Mouse (Mus musculus): Measurements from ENCODE around the gene Ccdc71.

Ccdc71 gene

DNA sequence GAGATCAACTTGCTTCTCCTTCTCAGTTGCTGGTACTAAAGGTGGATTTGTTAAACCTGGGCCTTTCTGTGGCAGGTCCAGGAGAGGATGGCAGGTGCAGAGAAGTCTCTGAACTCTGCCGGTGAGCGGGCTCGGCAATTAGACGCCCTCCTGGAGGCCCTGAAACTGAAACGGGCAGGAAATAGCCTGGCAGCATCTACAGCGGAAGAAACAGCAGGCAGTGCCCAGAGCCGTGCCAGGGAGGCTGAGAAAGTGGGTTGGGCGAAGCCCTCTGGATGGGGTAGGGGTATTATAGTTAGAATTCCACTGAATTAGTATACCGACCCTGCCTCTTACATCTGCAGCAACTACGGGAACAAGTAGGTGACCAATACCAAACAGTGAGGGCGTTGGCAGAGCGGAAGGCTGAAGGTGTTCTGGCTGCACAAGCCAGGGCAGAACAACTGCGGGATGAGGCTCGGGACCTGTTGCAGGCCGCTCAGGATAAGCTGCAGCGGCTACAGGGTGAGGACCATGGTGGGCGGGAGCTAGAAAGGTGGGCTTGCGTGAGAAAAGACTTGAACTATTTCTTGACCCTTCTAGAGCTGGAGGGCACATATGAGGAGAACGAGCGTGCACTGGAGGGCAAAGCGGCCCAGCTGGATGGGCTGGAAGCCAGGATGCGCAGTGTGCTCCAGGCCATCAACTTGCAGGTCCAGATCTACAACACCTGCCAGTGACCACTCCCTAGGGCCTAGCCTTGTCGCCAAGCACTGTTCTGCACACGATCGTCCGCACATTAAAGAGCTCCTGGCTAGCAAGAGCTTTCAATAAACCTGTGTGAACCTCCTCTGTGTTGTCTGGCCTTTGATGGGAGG lies 29.6 kb downstream of the Ccdc71 start:
- peak in 1 of 2 experiments; percentile 36 for DNase-seq (ENCODE audit: low spot score in 2 of 2)

DNA sequence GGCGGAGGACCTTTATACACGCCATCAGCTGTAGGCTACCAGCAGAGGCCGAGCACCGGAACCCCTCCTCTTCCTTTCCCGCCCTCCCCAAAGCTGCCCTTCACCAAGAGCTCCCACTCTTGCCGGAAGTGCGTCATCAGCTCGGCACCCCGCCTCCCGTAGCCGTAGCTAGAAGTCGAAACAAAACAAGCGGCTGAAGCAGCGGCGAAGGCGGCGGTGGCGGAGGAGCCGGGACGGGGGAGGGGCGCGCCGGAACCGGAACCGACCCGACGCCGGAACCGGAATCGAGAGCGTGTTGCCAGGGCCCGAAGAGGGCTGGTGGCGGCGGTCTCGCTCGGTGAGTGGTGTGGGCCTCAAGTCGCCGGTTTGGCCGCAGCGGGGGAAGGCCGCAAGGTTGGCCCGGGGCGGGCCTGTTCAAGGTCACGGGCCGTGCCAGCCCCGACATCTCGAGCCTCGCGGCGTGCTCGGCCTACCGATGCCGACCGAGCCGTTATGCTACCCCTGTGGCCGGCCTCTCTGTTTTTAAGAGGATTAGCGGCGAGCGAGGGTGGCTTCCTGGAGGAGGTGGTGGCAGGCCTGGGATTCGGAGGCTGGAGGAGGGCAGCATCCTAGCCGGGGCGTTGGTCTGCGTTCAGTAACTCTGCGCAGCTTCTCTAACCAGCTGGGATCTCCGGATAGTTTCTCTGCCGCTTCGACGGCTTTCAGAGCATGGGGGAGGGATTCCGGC lies 30.4 kb downstream of the Ccdc71 start, which contains the start of gene Usp19:
Gene Usp19 (plus strand): TSS at position 44 of the 727 bp plus-strand sequence.
- DNase-seq (ENCODE audit: low spot score in 2 of 2) = peak; percentile 91 to 92

DNA sequence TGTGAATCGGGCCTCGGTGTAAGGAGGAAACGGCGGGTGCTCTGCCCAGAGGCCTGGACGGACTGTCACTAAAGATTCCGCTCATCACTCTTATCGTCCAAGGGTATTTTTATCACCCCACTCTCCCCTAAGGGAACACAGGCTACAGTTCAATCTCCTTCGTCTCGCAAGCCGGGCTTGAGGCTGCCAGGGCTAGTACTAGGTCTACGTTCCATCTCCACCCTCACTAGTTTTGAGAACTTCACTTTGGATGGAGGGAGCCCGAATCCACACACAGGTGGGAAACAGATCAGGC lies 30.9 kb downstream of the Ccdc71 start:
- no peak for DNase-seq (ENCODE audit: low spot score in 2 of 2)

DNA sequence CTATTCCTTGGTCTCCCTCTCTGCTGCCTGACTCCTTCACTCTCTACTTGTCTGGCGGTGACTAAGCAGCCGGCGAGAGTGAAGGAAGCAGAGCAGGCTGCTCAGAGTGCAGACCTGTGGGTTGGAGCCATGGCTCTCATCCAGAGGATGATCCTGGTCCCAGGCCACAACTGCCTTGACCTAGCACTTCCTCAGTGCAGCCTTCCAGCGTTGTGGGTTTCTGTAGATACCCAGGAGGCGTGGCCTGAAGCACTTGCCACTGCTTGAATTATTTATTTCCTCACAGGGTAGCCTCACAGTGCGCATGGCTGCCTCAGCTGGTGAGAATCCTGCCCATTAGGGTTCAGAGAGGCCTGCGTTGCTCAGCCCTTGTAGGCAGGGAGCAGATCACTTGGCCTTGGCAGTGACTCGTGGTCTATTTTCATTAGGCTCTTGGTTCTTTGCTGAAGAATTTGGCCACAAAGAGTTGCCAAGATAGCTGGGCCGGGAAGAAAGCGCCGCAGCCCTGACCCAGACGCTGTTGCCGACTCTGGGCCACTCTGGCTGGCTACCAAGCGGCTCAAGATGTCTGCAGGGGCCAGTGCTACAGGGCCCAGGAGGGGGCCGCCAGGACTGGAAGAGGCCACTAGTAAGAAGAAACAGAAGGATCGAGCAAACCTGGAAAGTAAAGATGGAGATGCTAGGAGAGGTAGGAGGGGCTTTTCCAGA lies 31.9 kb downstream of the Ccdc71 start:
- no peak for DNase-seq (ENCODE audit: low spot score in 2 of 2)

DNA sequence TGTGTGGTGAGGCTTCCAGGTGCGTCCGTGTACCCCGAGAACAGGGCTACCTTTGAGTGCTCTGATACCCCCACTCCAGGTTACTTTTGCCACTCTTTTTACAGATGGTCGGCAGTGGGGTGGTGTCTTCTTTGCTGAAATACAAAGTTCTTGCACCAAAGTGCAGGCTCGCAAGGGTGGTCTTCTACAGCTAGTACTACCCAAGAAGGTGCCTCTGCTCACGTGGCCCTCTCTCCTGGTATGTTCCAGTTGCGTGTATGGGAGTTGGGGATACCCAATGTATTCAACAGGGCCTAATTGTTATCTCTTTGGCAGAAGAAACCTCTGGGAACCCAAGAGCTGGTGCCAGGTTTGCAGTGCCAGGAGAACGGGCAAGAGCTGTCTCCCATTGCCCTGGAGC lies 32.9 kb downstream of the Ccdc71 start:
- DNase-seq (ENCODE audit: low spot score in 2 of 2) = no peak

DNA sequence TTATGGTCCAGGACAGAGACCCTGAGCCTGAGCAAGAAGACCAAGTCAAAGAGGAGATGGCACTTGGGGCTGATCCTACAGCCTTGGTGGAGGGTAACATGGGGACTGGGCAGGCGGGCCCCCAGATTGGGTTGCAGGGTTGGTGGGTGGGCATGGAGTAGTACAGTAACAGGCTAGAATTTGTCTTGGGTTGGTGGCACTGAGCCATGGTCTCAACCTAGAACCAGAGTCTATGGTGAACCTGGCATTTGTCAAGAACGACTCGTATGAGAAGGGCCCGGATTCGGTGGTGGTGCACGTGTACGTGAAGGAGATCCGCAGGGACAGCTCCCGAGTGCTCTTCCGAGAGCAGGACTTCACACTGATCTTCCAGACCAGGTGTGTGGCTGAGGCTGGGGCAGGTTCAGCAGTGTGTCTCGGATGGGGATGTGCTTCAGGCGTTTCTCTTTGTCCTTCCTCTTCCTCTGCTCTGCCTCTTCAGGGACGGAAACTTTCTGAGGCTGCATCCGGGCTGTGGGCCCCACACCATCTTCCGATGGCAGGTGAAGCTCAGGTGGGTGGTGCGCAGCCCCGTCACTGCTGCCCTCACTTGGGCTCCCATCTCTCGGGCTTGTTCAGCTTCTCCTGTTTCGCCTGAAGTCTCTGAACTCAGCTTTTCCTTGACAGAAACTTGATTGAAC lies 34.0 kb downstream of the Ccdc71 start:
- no peak for DNase-seq (ENCODE audit: low spot score in 2 of 2)

DNA sequence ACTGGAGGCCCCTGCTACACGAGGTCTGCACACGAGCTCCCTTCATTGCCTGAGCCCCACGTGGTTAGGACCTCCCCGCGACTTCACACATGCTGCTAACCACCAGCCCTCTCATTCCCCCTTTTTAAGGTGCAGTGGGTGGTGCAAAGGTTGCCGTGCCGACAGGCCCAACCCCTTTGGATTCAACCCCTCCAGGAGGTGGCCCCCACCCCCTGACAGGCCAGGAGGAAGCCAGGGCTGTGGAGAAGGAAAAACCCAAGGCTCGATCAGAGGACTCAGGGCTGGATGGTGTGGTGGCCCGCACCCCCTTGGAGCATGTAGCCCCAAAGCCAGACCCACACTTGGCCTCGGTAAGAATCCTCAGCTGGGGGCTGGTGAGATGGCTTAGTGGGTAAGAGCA lies 34.6 kb downstream of the Ccdc71 start:
- DNase-seq (ENCODE audit: low spot score in 2 of 2) = no peak

DNA sequence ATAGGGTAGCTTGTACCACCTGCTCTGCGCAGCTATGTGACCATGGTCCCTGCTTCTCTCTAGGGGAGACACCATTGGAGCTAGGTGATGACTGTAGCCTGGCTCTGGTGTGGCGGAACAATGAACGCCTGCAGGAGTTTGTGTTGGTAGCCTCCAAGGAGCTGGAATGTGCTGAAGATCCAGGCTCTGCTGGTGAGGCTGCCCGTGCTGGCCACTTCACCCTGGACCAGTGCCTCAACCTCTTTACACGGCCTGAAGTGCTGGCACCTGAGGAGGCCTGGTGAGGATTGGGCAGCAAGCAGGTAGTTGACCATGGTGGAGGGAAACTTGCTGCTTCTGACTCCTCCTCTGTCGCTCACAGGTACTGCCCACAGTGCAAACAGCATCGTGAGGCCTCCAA lies 38.9 kb downstream of the Ccdc71 start:
- DNase-seq (ENCODE audit: low spot score in 2 of 2) = no peak

DNA sequence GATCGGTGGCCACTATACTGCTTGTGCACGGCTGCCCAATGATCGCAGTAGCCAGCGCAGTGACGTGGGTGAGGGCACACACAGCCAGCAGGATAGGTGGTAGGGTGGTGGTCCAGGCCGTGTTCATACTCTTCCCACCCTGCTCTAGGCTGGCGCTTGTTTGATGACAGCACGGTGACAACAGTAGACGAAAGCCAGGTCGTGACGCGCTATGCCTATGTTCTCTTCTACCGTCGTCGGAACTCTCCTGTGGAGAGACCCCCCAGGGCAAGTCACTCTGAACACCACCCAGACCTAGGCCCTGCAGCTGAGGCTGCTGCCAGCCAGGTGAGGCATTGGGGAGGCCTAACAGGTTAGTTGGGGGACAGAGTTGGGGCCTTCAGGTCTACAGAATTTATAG lies 39.6 kb downstream of the Ccdc71 start:
- DNase-seq (ENCODE audit: low spot score in 2 of 2) = no peak

DNA sequence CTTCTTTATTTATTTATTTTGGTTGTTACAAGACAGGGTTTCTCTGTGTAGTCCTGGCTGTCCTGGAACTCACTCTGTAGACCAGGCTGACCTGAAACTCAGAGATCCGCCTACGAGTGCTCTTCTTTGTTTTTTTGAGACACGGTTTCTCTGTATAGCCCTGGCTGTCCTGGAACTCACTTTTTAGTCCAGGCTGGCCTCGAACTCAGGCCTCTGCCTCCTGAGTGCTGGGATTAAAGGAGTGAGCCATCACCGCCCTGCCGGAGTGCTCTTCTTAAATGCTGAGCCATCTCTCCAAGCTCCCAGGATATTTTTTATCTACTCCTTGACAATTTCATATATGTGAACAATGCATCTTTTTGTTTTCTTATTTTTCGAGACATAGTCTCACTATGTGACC lies 46.6 kb downstream of the Ccdc71 start:
- DNase-seq (ENCODE audit: low spot score in 2 of 2) = no peak

DNA sequence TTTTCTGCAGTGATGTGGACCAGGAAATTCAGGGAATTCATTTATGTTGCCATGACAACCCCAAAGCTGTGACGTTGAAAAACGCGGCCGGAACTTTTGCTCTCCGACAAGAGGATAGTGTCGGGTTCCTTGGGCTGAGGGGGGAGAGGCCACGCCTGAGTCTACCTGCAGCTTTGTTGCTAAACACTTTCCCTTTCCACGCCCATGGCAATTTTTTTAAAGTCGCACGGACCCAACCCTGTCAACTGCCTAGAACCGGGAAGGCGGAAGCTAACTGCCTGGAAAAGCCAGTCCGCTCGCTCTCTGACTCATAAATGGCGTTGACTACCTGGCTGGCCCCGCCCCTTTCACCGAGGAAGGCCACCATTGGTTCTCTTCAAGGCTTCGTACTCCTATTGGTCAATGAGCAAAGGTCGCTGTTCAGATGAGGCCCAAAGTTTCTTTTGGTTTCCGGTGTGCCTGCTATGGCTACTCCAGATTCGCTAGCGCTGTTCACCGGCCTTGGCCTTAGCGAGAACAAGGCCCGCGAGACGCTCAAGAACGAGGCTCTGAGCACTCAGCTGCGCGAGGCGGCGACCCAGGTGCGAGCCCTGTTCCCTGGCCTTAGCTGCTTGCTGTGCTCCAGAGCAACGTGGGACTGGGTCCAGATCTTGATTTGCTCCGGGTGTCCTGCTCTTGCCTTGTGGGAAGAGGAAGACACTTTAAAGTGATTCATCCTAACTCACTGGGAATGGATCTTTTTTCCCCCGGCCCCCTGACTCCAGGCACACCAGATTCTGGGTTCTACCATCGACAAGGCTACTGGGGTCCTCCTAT lies 47.5 kb downstream of the Ccdc71 start, which contains the start of gene Qars:
Gene Qars (plus strand): TSS at position 88 of the 816 bp plus-strand sequence.
- DNase-seq (ENCODE audit: low spot score in 2 of 2) = peak; percentile 91 to 94

DNA sequence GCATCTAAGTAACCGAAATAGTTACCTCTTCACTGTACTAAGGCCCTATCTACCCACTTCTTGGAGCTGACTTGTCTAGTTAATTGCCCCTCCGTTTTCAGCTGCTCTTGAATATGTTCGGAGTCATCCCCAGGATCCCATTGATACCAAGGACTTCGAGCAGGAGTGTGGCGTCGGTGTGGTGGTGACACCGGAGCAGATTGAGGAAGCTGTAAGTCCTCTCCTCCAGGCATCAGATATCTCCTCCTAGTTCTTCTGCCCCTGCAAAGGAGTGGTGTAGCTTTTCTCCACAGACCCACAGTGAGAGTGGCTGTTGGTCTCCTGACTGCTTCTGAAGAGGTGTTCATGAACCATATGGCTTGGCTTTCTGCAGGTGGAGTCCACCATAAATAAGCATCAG lies 48.4 kb downstream of the Ccdc71 start:
- DNase-seq (ENCODE audit: low spot score in 2 of 2) = no peak

Data from frontal cortex, postnatal 14 days (tissue).